Mouse (Mus musculus) midbrain, postnatal 0 days (tissue): ENCODE measurements around the gene Coq8a. TPM values are rescaled to one million over a fixed set of nuclear protein-coding genes. Genes with fewer than 3 reads are reported as not detected.

ENCODE experiments used
- ATAC-seq: fragments of 200-750 bp; cut with Nextera tagmentation; 2 replicates; pipeline ENCODE4 v1.8.0; 2017; ENCODE audit warnings: moderate number of reproducible peaks, mild to moderate bottlenecking, moderate TSS enrichment, moderate library complexity; ENCODE audit not compliant: low FRiP score
- DNase-seq: peaks from one replicate; pipeline ENCODE4 v3.0.0-alpha.2; 2015; ENCODE audit warnings: low spot score
- H3K27ac ChIP-seq: fragments of 300-500 bp; sonication (generic); 2 replicates; pipeline ENCODE4 v1.5.1; 2014; ENCODE audit warnings: low read depth, mild to moderate bottlenecking, low read length, mixed read lengths
- H3K27me3 ChIP-seq: fragments of 300-500 bp; sonication (generic); 2 replicates; pipeline ENCODE4 v1.6.1; 2014; ENCODE audit warnings: low read length, control low read depth, mixed read lengths; ENCODE audit not compliant: insufficient read depth
- H3K36me3 ChIP-seq: fragments of 300-500 bp; sonication (generic); 2 replicates; pipeline ENCODE4 v1.6.1; 2014; ENCODE audit warnings: low read length, control low read depth, mixed read lengths; ENCODE audit not compliant: insufficient read depth
- H3K4me1 ChIP-seq: fragments of 300-500 bp; sonication (generic); 2 replicates; pipeline ENCODE4 v1.6.1; 2014; ENCODE audit warnings: mild to moderate bottlenecking, control low read depth, antibody characterized with exemption, low read length, mixed read lengths; ENCODE audit not compliant: insufficient read depth
- H3K4me2 ChIP-seq: fragments of 300-500 bp; sonication (generic); 2 replicates; pipeline ENCODE4 v1.6.1; 2014; ENCODE audit warnings: low read depth, mild to moderate bottlenecking, low read length, mixed read lengths; ENCODE audit not compliant: poor library complexity, severe bottlenecking
- H3K4me3 ChIP-seq: fragments of 300-500 bp; sonication (generic); 2 replicates; pipeline ENCODE4 v1.5.1; 2014; ENCODE audit warnings: low read depth, mild to moderate bottlenecking, low read length, moderate library complexity
- H3K9ac ChIP-seq: fragments of 300-500 bp; sonication (generic); replicated peaks from 2 replicates; pipeline ENCODE4 v1.6.1; 2014; ENCODE audit warnings: mild to moderate bottlenecking, low read length, moderate library complexity, mixed read lengths; ENCODE audit not compliant: poor library complexity, severe bottlenecking
- H3K9me3 ChIP-seq: fragments of 300-500 bp; sonication (generic); 2 replicates; pipeline ENCODE4 v1.6.1; 2016; ENCODE audit warnings: low read length, control low read depth
- CTCF ChIP-seq: IDR thresholded peaks from 2 replicates; pipeline ENCODE4 v1.5.1; 2016; ENCODE audit warnings: antibody characterized with exemption, mild to moderate bottlenecking
- WGBS: fragments of 180-500 bp; shearing (Covaris S2); extraction: QIAGEN DNeasy Blood & Tissue Kit; methylation state at CpG from one replicate; pipeline ENCODE4 v1.1.7; 2014; 5-methylcytosine and 5-hydroxymethylcytosine counted together
- polyA plus RNA-seq: library from polyadenylated mRNA; unstranded; fragments of >200 nt; fragmentation: Nextera tagmentation; extraction: Ambion mirVana; gene quantifications from 2 replicates; pipeline ENCODE4 v1.2.1, GENCODE M21; 2015
- total RNA-seq: library from RNA; depleted of rRNA; stranded (reverse); fragments of >200 nt; gene quantifications from 2 replicates; pipeline ENCODE4 v1.2.3, GENCODE M21; 2014

The Coq8a gene
- total and polyA plus RNA-seq, 2 experiments from 2014 or later: 7.2 to 8.3 TPM

DNA sequence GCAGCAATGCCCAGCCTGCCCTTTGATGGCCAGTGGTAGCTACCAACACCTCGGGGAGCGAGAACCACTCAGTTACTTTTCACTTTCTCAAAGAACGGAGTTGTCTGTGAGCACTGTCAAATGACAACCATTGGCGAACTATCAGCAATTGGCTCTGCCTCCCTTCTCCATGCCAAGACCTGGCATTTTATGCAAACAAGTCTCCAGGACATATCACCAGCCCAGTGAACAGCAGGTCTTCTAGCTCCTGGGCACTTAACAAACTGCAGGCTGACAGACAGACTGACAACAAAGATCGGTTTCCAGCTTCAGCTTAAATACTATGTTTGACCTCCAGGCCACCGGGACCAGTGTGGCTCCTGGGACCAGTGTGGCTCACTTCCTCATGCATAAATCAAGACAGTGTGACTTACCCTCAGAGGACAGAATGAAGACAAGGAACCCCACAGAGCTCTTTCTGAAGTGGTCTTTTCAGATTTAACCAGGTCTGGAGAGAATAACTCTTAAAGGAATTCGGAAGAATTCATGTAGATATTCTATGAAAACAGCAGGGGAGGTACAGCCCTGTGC, 7.7 kb downstream of the Coq8a start:
- Histone ChIP-seq H3K4me1 (peaks cover 6% of the 10 kb centered on the region; the same call in 1 of the 2 replicates), H3K27ac (no peak overlapping the region), H3K9me3 (no peaks in the 10 kb centered on the region), H3K27me3 (peaks cover 11% of the 10 kb centered on the region; the same call in 1 of the 2 replicates), H3K9ac (no peak overlapping the region), H3K4me2 (no peak overlapping the region), H3K4me3 (no peak overlapping the region), H3K36me3 (no peaks in the 10 kb centered on the region)
- WGBS: 68% methylated on average over 7 of the region's 7 CpGs
- no peak for TF ChIP-seq CTCF
- no peak for DNase-seq
- ATAC-seq: no peak

DNA sequence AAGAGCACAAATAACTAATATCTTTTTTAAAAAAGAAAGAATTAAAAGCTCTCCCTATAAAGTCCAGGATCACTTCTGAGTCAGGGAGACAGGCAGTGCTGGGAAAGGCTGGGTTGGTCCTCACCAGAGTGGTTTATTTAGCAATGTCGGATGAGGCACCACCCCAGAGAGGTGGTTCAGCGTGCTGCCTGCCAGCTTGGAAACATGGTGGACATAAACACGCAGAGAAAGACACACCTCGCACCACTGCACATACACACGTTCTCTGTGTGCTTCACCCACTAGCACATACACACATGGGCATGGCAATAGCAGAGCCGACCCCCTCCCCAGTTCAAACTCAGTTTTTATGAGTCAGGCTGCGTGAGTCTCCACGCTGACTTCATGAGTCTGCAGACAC, 8.3 kb downstream of the Coq8a start:
- Histone ChIP-seq H3K27me3 (peaks cover 11% of the 10 kb centered on the region; the same call in 1 of the 2 replicates), H3K27ac (no peak overlapping the region), H3K9ac (no peak overlapping the region), H3K4me1 (peaks cover 6% of the 10 kb centered on the region; the same call in 1 of the 2 replicates), H3K4me3 (no peak overlapping the region), H3K36me3 (no peaks in the 10 kb centered on the region), H3K4me2 (no peak overlapping the region), H3K9me3 (no peaks in the 10 kb centered on the region)
- ATAC-seq: no peak
- 82% methylated on average over 8 of the region's 8 CpGs for WGBS
- no peak for TF ChIP-seq CTCF
- no peak for DNase-seq

DNA sequence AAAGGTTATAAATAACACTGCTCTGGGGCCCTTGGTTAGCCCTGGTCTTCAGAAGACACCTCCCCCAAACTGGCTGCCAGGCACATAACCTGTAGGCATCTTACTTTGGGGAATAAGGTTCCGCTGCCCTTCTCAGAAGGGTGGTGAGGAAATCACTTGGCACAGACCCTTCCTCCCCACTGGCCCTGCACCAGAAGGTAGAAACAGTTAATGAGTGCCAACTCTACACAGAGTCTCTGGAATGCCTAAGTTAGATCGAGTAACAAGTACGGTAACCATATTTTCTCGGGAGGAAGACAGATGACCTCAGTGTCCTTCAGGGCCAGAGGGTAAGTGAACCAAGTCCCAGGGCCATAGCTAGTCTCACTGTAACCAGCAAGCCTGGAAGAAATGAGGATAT, 10.5 kb downstream of the Coq8a start:
- no peak for TF ChIP-seq CTCF
- no peak overlapping the region for H3K4me2 ChIP-seq
- peaks cover 6% of the 10 kb centered on the region; the same call in 1 of the 2 replicates for H3K27me3 ChIP-seq
- no peak overlapping the region for H3K27ac ChIP-seq
- no peaks in the 10 kb centered on the region for H3K36me3 ChIP-seq
- no peaks in the 10 kb centered on the region for H3K9me3 ChIP-seq
- DNase-seq (no peak), ATAC-seq (no peak)
- WGBS: 93% methylated on average over 4 of the region's 4 CpGs
- no peak overlapping the region for H3K4me3 ChIP-seq
- no peak overlapping the region for H3K9ac ChIP-seq
- H3K4me1 ChIP-seq: no peaks in the 10 kb centered on the region

DNA sequence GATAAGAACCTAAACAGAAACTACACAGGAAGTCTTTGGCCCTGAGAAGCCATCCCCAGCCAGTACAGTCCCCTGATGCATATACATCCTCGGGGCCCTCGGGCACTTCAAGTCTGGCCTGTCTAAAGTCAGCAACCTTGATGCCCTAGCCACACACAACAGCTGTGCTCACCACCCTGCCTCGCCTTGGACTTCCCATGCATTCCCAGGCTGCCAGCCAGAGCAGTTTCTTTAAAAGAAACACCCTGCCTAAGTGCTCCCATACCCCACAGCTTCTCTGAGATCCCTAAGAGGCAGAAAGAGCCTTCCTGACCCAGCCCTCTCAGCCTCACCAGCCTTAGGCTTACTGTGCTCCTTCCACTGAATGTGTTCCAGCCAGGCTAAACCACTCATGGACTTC, 13.0 kb downstream of the Coq8a start:
- Histone ChIP-seq H3K9ac (no peak overlapping the region), H3K4me1 (no peaks in the 10 kb centered on the region), H3K27me3 (no peaks in the 10 kb centered on the region), H3K4me3 (no peak overlapping the region), H3K9me3 (no peaks in the 10 kb centered on the region), H3K36me3 (no peaks in the 10 kb centered on the region), H3K4me2 (no peak overlapping the region), H3K27ac (no peak overlapping the region)
- WGBS: 84% methylated on average over 3 of the region's 3 CpGs
- no peak for TF ChIP-seq CTCF
- no peak for ATAC-seq
- no peak for DNase-seq

DNA sequence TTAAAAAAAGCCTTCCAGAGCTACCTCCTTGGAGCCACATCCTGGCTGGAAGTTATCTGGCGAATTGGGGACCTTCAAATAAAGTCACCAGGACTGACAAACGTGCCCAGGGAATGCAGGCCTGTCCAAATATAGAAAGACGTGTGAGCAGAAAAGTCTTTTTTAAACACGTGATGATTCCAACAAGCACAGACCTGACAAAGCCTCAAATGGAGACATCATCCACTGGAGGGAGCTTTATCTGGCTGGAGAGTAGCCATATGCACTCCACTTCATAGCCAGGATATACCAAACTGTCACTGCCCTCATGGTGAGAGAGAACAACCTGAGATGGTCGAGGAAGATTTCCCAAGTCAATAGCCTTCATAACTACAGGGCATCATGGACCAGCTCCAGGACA, 13.5 kb downstream of the Coq8a start:
- no peaks in the 10 kb centered on the region for H3K4me1 ChIP-seq
- no peak overlapping the region for H3K4me3 ChIP-seq

DNA sequence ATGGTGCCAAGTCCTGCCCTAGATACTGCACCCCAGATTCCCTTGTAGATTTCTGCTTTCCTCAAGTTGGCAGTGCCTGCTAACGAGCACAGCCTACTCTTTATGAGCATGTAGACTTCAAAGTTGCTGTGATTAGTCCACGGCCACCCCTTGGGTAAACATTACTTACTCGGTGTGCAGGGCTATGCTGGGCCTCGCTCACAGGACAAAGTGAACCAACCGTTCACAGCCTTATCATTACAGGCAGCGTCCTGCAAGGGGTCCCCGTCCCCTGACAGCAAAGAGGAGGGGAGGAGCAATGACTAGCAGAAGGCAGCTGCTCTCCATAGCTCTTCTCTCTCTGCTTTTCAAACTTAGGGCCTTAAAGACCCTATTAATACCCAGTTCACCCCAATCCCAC, 14.6 kb downstream of the Coq8a start:
- 66% methylated on average over 7 of the region's 7 CpGs for WGBS
- Histone ChIP-seq H3K4me2 (no peak overlapping the region), H3K4me1 (no peaks in the 10 kb centered on the region), H3K27ac (no peak overlapping the region), H3K9me3 (no peaks in the 10 kb centered on the region), H3K27me3 (no peaks in the 10 kb centered on the region), H3K4me3 (no peak overlapping the region), H3K9ac (no peak overlapping the region), H3K36me3 (no peaks in the 10 kb centered on the region)
- ATAC-seq: no peak
- no peak for DNase-seq
- no peak for TF ChIP-seq CTCF

More for the DNA sequence above, 13.5 kb downstream of the Coq8a start:
- ATAC-seq (no peak), DNase-seq (no peak)
- Histone ChIP-seq H3K9ac (no peak overlapping the region), H3K9me3 (no peaks in the 10 kb centered on the region), H3K4me2 (no peak overlapping the region), H3K27me3 (no peaks in the 10 kb centered on the region), H3K36me3 (no peaks in the 10 kb centered on the region), H3K27ac (no peak overlapping the region)
- TF ChIP-seq CTCF: 0 out of 2 replicates have a peak, but pooled peaks have one; percentile 32
- WGBS: 67% methylated on average over 5 of the region's 5 CpGs
